Mouse (Mus musculus) forebrain, embryonic 11.5 days (tissue): Measurements from ENCODE around the gene Rpl3l. TPM values are rescaled to one million over a fixed set of nuclear protein-coding genes. Genes with fewer than 3 reads are reported as not detected.

Source experiments
- ATAC-seq: fragments of 200-750 bp; cut with Nextera tagmentation; replicated peaks from 2 replicates; pipeline ENCODE4 v1.8.0; 2017; ENCODE audit warnings: moderate TSS enrichment; ENCODE audit not compliant: low FRiP score
- DNase-seq: peaks from one replicate; pipeline ENCODE4 v3.0.0-alpha.2; 2017; ENCODE audit warnings: low spot score
- H3K27ac ChIP-seq: fragments of 300-500 bp; sonication (generic); 2 replicates; pipeline ENCODE4 v1.5.1; 2014; ENCODE audit warnings: low read depth, low read length
- H3K27me3 ChIP-seq: fragments of 300-500 bp; sonication (generic); 2 replicates; pipeline ENCODE4 v1.6.1; 2014; ENCODE audit warnings: mild to moderate bottlenecking, low read length, mixed read lengths; ENCODE audit not compliant: control insufficient read depth, insufficient read depth
- H3K36me3 ChIP-seq: fragments of 300-500 bp; sonication (generic); 2 replicates; pipeline ENCODE4 v1.6.1; 2014; ENCODE audit warnings: mild to moderate bottlenecking, low read length, moderate library complexity, mixed read lengths; ENCODE audit not compliant: control insufficient read depth, insufficient read depth
- H3K4me1 ChIP-seq: fragments of 300-500 bp; sonication (generic); replicated peaks from 2 replicates; pipeline ENCODE4 v1.6.1; 2014; ENCODE audit warnings: low read length, mixed read lengths; ENCODE audit not compliant: control insufficient read depth, insufficient read depth
- H3K4me2 ChIP-seq: fragments of 300-500 bp; sonication (generic); 2 replicates; pipeline ENCODE4 v1.6.1; 2014; ENCODE audit warnings: low read depth, mild to moderate bottlenecking, low read length, moderate library complexity, mixed read lengths; ENCODE audit not compliant: severe bottlenecking
- H3K4me3 ChIP-seq: fragments of 300-500 bp; sonication (generic); 2 replicates; pipeline ENCODE4 v1.5.1; 2014; ENCODE audit warnings: low read depth, low read length
- H3K9ac ChIP-seq: fragments of 300-500 bp; sonication (generic); 2 replicates; pipeline ENCODE4 v1.6.1; 2014; ENCODE audit warnings: low read length
- H3K9me3 ChIP-seq: fragments of 300-500 bp; sonication (generic); 2 replicates; pipeline ENCODE4 v1.6.1; 2016; ENCODE audit warnings: low read length, mixed read lengths; ENCODE audit not compliant: control insufficient read depth
- WGBS: fragments of 180-500 bp; shearing (Covaris S2); extraction: QIAGEN DNeasy Blood & Tissue Kit; methylation state at CpG from one replicate; pipeline ENCODE4 v1.1.7; 2014; 5-methylcytosine and 5-hydroxymethylcytosine counted together
- polyA plus RNA-seq: library from polyadenylated mRNA; unstranded; fragments of >200 nt; fragmentation: Nextera tagmentation; extraction: Ambion mirVana; gene quantifications from 2 replicates; pipeline ENCODE4 v1.2.1, GENCODE M21; 2014

Gene Rpl3l
- polyA plus RNA-seq, 1 experiment from 2014 or later, result not detected

- Histone ChIP-seq H3K4me2 (no peak overlapping the region), H3K27ac (no peak overlapping the region), H3K36me3 (no peaks in the 10 kb centered on the region), H3K9me3 (no peaks in the 10 kb centered on the region), H3K9ac (no peak overlapping the region), H3K4me3 (no peak overlapping the region), H3K27me3 (no peaks in the 10 kb centered on the region), H3K4me1 (no peaks in the 10 kb centered on the region)
- ATAC-seq (no peak), DNase-seq (no peak)
- whole genome bisulfite sequencing, result 77% methylated on average over 5 of the region's 5 CpGs
These were observed 16.3 kb downstream of the Rpl3l start for GRCm38 (mm10) chr17:24743896-24744295.

GRCm38 (mm10) chr17:24744381-24744780 is 16.8 kb downstream of the Rpl3l start:
- no peaks in the 10 kb centered on the region for H3K4me1 ChIP-seq
- H3K27me3 ChIP-seq, result no peaks in the 10 kb centered on the region
- H3K9ac ChIP-seq, result no peak overlapping the region
- 78% methylated on average over 3 of the region's 3 CpGs for WGBS
- H3K27ac ChIP-seq, result no peak overlapping the region
- ATAC-seq (no peak), DNase-seq (no peak)
- no peaks in the 10 kb centered on the region for H3K36me3 ChIP-seq
- H3K9me3 ChIP-seq, result no peaks in the 10 kb centered on the region
- no peak overlapping the region for H3K4me2 ChIP-seq
- H3K4me3 ChIP-seq, result no peak overlapping the region

- Histone ChIP-seq H3K4me3 (no peak overlapping the region), H3K27me3 (peaks cover 3% of the 10 kb centered on the region), H3K9me3 (no peaks in the 10 kb centered on the region), H3K27ac (no peak overlapping the region), H3K4me2 (no peak overlapping the region), H3K4me1 (no peaks in the 10 kb centered on the region), H3K9ac (no peak overlapping the region), H3K36me3 (no peaks in the 10 kb centered on the region)
- 18% methylated on average over 7 of the region's 7 CpGs for WGBS
- peak; percentile 77 for ATAC-seq
- peak; percentile 88 for DNase-seq
These were observed 18.2 kb downstream of the Rpl3l start for GRCm38 (mm10) chr17:24745526-24746497.

- H3K27me3 ChIP-seq, result peaks cover 13% of the 10 kb centered on the region
- no peak overlapping the region for H3K9ac ChIP-seq
- H3K36me3 ChIP-seq, result no peaks in the 10 kb centered on the region
- H3K4me2 ChIP-seq, result no peak overlapping the region
- H3K4me3 ChIP-seq, result no peak overlapping the region
- DNase-seq, result no peak
- 48% methylated on average over 4 of the region's 4 CpGs for WGBS
- no peak overlapping the region for H3K27ac ChIP-seq
- no peaks in the 10 kb centered on the region for H3K4me1 ChIP-seq
- ATAC-seq, result no peak
- H3K9me3 ChIP-seq, result no peaks in the 10 kb centered on the region
These were observed 19.4 kb downstream of the Rpl3l start for GRCm38 (mm10) chr17:24746986-24747385.

- WGBS, result 22% methylated on average over 4 of the region's 4 CpGs
- H3K36me3 ChIP-seq, result no peaks in the 10 kb centered on the region
- H3K27me3 ChIP-seq, result peaks cover 51% of the 10 kb centered on the region
- peaks cover 12% of the 10 kb centered on the region for H3K4me1 ChIP-seq
- H3K9me3 ChIP-seq, result no peaks in the 10 kb centered on the region
- no peak overlapping the region for H3K4me3 ChIP-seq
- DNase-seq (no peak), ATAC-seq (no peak)
- no peak overlapping the region for H3K4me2 ChIP-seq
- H3K9ac ChIP-seq, result no peak overlapping the region
- no peak overlapping the region for H3K27ac ChIP-seq
These were observed 23.9 kb downstream of the Rpl3l start for GRCm38 (mm10) chr17:24751528-24751927.

- peak; percentile 81 for DNase-seq
- Histone ChIP-seq H3K27me3 (peaks cover 51% of the 10 kb centered on the region), H3K27ac (no peak within 1 kb of the TSS), H3K9ac (peak within 1 kb of the TSS; percentile 47), H3K9me3 (no peaks in the 10 kb centered on the region), H3K4me3 (peak within 1 kb of the TSS; percentile 46), H3K4me2 (peak within 1 kb of the TSS; percentile 96), H3K4me1 (peaks cover 12% of the 10 kb centered on the region), H3K36me3 (no peaks in the 10 kb centered on the region)
- WGBS, result under 1% methylated on average over 62 of the region's 82 CpGs
- ATAC-seq, result peak; percentile 83
These were observed 25.1 kb downstream of the Rpl3l start, which contains the start of gene Hs3st6 for GRCm38 (mm10) chr17:24752415-24753394. TSS of gene Hs3st6 (plus strand) at chr17:24752988.

- ATAC-seq, result no peak
- peaks cover 34% of the 10 kb centered on the region for H3K27me3 ChIP-seq
- 88% methylated on average over 1 of the region's 1 CpGs for WGBS
These were observed 29.8 kb downstream of the Rpl3l start for GRCm38 (mm10) chr17:24757394-24757793.

GRCm38 (mm10) chr17:24761121-24761520 is 33.5 kb downstream of the Rpl3l start:
- Histone ChIP-seq H3K9me3 (no peaks in the 10 kb centered on the region), H3K27ac (no peak overlapping the region), H3K27me3 (no peaks in the 10 kb centered on the region; the same call in 1 of the 2 replicates), H3K4me2 (no peak overlapping the region), H3K9ac (no peak overlapping the region), H3K4me1 (no peaks in the 10 kb centered on the region; the same call in 1 of the 2 replicates), H3K36me3 (no peaks in the 10 kb centered on the region), H3K4me3 (no peak overlapping the region)
- 64% methylated on average over 5 of the region's 5 CpGs for WGBS
- no peak for DNase-seq
- no peak for ATAC-seq

More at GRCm38 (mm10) chr17:24757394-24757793, 29.8 kb downstream of the Rpl3l start:
- Histone ChIP-seq H3K4me2 (no peak overlapping the region), H3K4me3 (no peak overlapping the region), H3K36me3 (no peaks in the 10 kb centered on the region), H3K9me3 (no peaks in the 10 kb centered on the region), H3K4me1 (peaks cover 10% of the 10 kb centered on the region), H3K9ac (no peak overlapping the region), H3K27ac (no peak overlapping the region)
- no peak for DNase-seq
